Mouse (Mus musculus) skeletal muscle tissue, postnatal 0 days (tissue): Measurements from ENCODE around the gene Adgrg4. TPM values are rescaled to one million over a fixed set of nuclear protein-coding genes. Genes with fewer than 3 reads are reported as not detected.

Experiments used
- polyA plus RNA-seq: library from polyadenylated mRNA; unstranded; fragments of >200 nt; fragmentation: Nextera tagmentation; extraction: Ambion mirVana; gene quantifications from 2 replicates; pipeline ENCODE4 v1.2.1, GENCODE M21; 2015

Adgrg4 gene
- not detected in 2 replicates for polyA plus RNA-seq

DNA sequence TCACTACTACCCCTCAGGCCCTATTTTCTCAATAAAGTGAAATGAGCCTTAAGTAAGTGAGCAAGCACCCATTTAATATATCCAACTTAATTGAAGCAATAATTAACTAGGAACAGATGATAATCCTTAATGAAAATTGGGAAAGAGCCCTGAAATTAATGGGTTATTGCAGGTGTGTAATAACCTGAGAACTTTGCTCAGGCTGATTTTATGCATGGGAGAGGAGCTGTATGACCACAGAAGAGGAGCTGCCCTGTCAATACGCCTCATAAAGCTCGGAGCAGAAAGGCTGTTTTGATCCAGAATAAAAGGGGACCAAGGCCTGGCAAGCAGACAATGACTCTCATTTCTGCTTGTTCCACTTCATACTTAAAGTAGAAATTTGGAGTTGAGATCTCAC is at the start of gene Adgrg4:
Gene Adgrg4, plus strand, starts transcription at position 301 of the 400 bp plus-strand sequence.

DNA sequence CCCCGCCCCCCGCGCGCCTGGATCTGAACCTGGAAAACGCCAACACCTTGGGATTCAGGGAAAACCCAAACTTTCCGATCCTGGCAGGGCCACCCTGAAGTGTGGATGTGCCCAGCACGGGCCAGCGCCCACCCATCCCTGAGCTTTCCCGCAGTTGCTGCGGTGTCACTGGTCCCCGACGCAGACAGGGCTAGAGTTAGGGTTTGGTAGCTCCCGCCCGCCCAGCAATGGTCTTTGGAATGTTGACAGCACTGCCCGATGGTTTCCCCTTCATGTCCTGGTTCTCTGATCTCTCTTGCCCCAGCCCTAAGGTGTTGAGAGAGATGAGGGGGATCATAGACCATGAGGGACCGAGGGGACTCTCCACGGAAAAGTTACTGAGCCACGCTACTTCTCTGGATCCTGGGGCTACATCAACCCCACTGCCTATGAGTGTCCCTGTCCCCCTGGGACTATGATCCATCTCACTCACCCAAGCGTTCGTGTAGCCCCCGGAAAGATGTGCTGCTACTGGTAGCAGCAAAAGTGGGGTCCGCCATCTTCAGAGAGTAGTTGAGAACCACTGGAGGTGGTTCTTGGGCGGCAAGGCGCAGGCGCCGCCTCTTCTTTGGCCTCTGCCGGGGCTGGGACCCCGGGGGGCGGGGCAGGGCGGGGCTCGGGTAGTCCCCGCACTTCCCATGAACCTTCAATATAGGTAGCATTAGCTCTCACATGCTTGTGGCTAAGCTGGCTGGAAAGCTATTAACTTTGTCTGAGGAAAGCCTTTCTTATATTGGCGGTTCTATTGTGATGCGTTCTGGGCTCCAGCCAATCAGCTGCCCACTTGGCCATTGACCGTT is 48.0 kb upstream of the Adgrg4 start, which contains the start of gene Map7d3:
Gene Map7d3, minus strand, starts transcription at position 562 of the 839 bp plus-strand sequence.

DNA sequence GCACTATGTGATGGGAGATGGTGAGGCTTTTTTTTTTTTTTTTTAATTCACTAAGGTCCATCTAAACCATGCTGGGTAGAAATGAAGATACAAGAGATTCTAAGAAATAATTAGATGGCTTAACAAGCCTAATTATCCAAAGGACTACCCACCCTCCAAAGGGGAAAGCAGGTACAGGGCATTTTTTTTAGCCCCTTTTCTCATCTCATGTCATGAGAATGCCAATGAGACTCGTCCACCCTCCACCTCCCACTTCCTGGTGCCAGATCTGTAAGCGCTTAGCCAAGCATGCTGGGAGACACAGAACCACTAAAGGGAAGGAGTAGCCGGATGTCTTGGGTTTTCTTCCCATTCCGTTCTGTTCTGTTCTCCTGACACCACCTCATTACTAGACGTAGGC is 172.8 kb downstream of the Adgrg4 start, which contains the start of gene Brs3:
Gene Brs3, plus strand, starts transcription at position 301 of the 400 bp plus-strand sequence.

Other genes with a start within 250 kb of the Adgrg4 start
- gene Fhl1, start 138.4 kb upstream of the Adgrg4 start, polyA plus RNA-seq = 2,770 and 3,254 TPM in 2 replicates
- 4.3 and 4.5 TPM in 2 replicates for gene Map7d3, start 47.8 kb upstream of the Adgrg4 start, polyA plus RNA-seq
- gene Brs3, start 172.9 kb downstream of the Adgrg4 start, polyA plus RNA-seq = not detected in 2 replicates
- gene Htatsf1, start 183.4 kb downstream of the Adgrg4 start, polyA plus RNA-seq = 67.0 and 68.4 TPM in 2 replicates
- not detected in 2 replicates for gene Vgll1, start 217.9 kb downstream of the Adgrg4 start, polyA plus RNA-seq